Mouse (Mus musculus) lung, embryonic 15.5 days (tissue): ENCODE measurements around the gene Gbp5. TPM values are rescaled to one million over a fixed set of nuclear protein-coding genes. Genes with fewer than 3 reads are reported as not detected.

Experiments
- ATAC-seq: fragments of 200-750 bp; cut with Nextera tagmentation; 2 replicates; pipeline ENCODE4 v1.8.0; 2017; ENCODE audit warnings: moderate number of reproducible peaks, borderline replicate concordance; ENCODE audit not compliant: low FRiP score, low TSS enrichment; ENCODE audit errors: extremely low read depth
- H3K27ac ChIP-seq: fragments of 300-500 bp; sonication (generic); 2 replicates; pipeline ENCODE4 v1.5.1; 2015; ENCODE audit warnings: moderate library complexity, mild to moderate bottlenecking, inconsistent platforms
- H3K27me3 ChIP-seq: fragments of 300-500 bp; sonication (generic); 2 replicates; pipeline ENCODE4 v1.6.1; 2015; ENCODE audit warnings: inconsistent platforms
- H3K36me3 ChIP-seq: fragments of 300-500 bp; sonication (generic); 2 replicates; pipeline ENCODE4 v1.6.1; 2015; ENCODE audit warnings: inconsistent platforms
- H3K4me1 ChIP-seq: fragments of 300-500 bp; sonication (generic); 2 replicates; pipeline ENCODE4 v1.6.1; 2015; ENCODE audit warnings: inconsistent platforms
- H3K4me2 ChIP-seq: fragments of 300-500 bp; sonication (generic); 2 replicates; pipeline ENCODE4 v1.6.1; 2015; ENCODE audit warnings: inconsistent platforms, mild to moderate bottlenecking, moderate library complexity
- H3K4me3 ChIP-seq: fragments of 300-500 bp; sonication (generic); 2 replicates; pipeline ENCODE4 v1.5.1; 2015; ENCODE audit warnings: mild to moderate bottlenecking, inconsistent platforms
- H3K9ac ChIP-seq: fragments of 300-500 bp; sonication (generic); 2 replicates; pipeline ENCODE4 v1.6.1; 2015; ENCODE audit warnings: inconsistent platforms
- H3K9me3 ChIP-seq: fragments of 300-500 bp; sonication (generic); 2 replicates; pipeline ENCODE4 v1.6.1; 2016; ENCODE audit warnings: inconsistent platforms
- WGBS: fragments of 180-500 bp; shearing (Covaris S2); methylation state at CpG from one replicate; pipeline ENCODE4 v1.1.7; 2015; 5-methylcytosine and 5-hydroxymethylcytosine counted together
- polyA plus RNA-seq: library from polyadenylated mRNA; unstranded; fragments of >200 nt; fragmentation: Nextera tagmentation; extraction: Ambion mirVana; gene quantifications from 2 replicates; pipeline ENCODE4 v1.2.1, GENCODE M21; 2015

Gbp5 gene
- polyA plus RNA-seq, result 0.19 and 0.22 TPM in 2 replicates

GRCm38 (mm10) chr3:142493536-142494061 is at the start of gene Gbp5:
Gene Gbp5, plus strand, starts transcription at chr3:142493978.
- Histone ChIP-seq H3K4me2 (no peak within 1 kb of the TSS), H3K9ac (no peak within 1 kb of the TSS), H3K27ac (no peak within 1 kb of the TSS; the same call in 1 of the 2 replicates), H3K36me3 (no peaks in the 10 kb centered on the region), H3K9me3 (no peaks in the 10 kb centered on the region), H3K4me1 (peaks cover 17% of the 10 kb centered on the region; the same call in 1 of the 2 replicates), H3K27me3 (peaks cover 40% of the 10 kb centered on the region), H3K4me3 (no peak within 1 kb of the TSS)
- ATAC-seq, result peak; percentile 76
- WGBS, result 29% methylated on average over 6 of the region's 6 CpGs

GRCm38 (mm10) chr3:142454198-142454597 is 39.6 kb upstream of the Gbp5 start:
- ATAC-seq, result no peak
- Histone ChIP-seq H3K4me3 (no peak overlapping the region), H3K4me2 (no peak overlapping the region), H3K9me3 (no peaks in the 10 kb centered on the region), H3K27ac (no peak overlapping the region), H3K36me3 (no peaks in the 10 kb centered on the region), H3K9ac (no peak overlapping the region), H3K4me1 (no peaks in the 10 kb centered on the region), H3K27me3 (no peaks in the 10 kb centered on the region)
- 63% methylated on average over 7 of the region's 7 CpGs for WGBS

- WGBS, result 40% methylated on average over 7 of the region's 7 CpGs
- Histone ChIP-seq H3K9ac (no peak overlapping the region), H3K27ac (no peak overlapping the region), H3K4me2 (no peak overlapping the region), H3K27me3 (no peaks in the 10 kb centered on the region), H3K4me3 (no peak overlapping the region), H3K4me1 (no peaks in the 10 kb centered on the region), H3K9me3 (no peaks in the 10 kb centered on the region), H3K36me3 (no peaks in the 10 kb centered on the region)
- no peak for ATAC-seq
Measured at GRCm38 (mm10) chr3:142459241-142459640, 34.5 kb upstream of the Gbp5 start.

GRCm38 (mm10) chr3:142462764-142463751 is 30.7 kb upstream of the Gbp5 start:
- 87% methylated on average over 25 of the region's 25 CpGs for WGBS
- no peaks in the 10 kb centered on the region for H3K27me3 ChIP-seq
- no peak overlapping the region for H3K9ac ChIP-seq
- no peak overlapping the region for H3K4me2 ChIP-seq
- H3K4me3 ChIP-seq, result no peak overlapping the region
- no peaks in the 10 kb centered on the region for H3K9me3 ChIP-seq
- no peaks in the 10 kb centered on the region for H3K36me3 ChIP-seq
- no peak overlapping the region for H3K27ac ChIP-seq
- ATAC-seq, result no peak
- H3K4me1 ChIP-seq, result no peaks in the 10 kb centered on the region

- Histone ChIP-seq H3K36me3 (no peaks in the 10 kb centered on the region), H3K4me3 (no peak overlapping the region), H3K4me1 (no peaks in the 10 kb centered on the region), H3K4me2 (peak overlapping the region; percentile 42), H3K27me3 (no peaks in the 10 kb centered on the region), H3K9ac (no peak overlapping the region), H3K27ac (no peak overlapping the region), H3K9me3 (no peaks in the 10 kb centered on the region)
- WGBS, result 18% methylated on average over 11 of the region's 11 CpGs
- no peak for ATAC-seq
Measured at GRCm38 (mm10) chr3:142474349-142474983, 19.3 kb upstream of the Gbp5 start.

- 13% methylated on average over 4 of the region's 4 CpGs for WGBS
- no peak for ATAC-seq
- H3K27ac ChIP-seq, result no peak overlapping the region
- no peaks in the 10 kb centered on the region for H3K27me3 ChIP-seq
- H3K36me3 ChIP-seq, result no peaks in the 10 kb centered on the region
- no peak overlapping the region for H3K9ac ChIP-seq
- no peak overlapping the region for H3K4me2 ChIP-seq
- H3K4me1 ChIP-seq, result no peaks in the 10 kb centered on the region
- no peak overlapping the region for H3K4me3 ChIP-seq
- no peaks in the 10 kb centered on the region for H3K9me3 ChIP-seq
Measured at GRCm38 (mm10) chr3:142475913-142476312, 17.9 kb upstream of the Gbp5 start.

- Histone ChIP-seq H3K4me1 (no peaks in the 10 kb centered on the region), H3K4me2 (no peak overlapping the region)
Measured at GRCm38 (mm10) chr3:142477866-142478265, 15.9 kb upstream of the Gbp5 start.

GRCm38 (mm10) chr3:142478360-142478759 is 15.4 kb upstream of the Gbp5 start:
- Histone ChIP-seq H3K9ac (no peak overlapping the region), H3K27me3 (no peaks in the 10 kb centered on the region), H3K9me3 (no peaks in the 10 kb centered on the region), H3K4me1 (no peaks in the 10 kb centered on the region), H3K4me3 (no peak overlapping the region), H3K27ac (no peak overlapping the region), H3K4me2 (no peak overlapping the region), H3K36me3 (no peaks in the 10 kb centered on the region)
- 81% methylated on average over 1 of the region's 1 CpGs for WGBS
- ATAC-seq, result no peak

More at GRCm38 (mm10) chr3:142477866-142478265, 15.9 kb upstream of the Gbp5 start:
- ATAC-seq, result no peak
- H3K4me3 ChIP-seq, result no peak overlapping the region
- H3K27ac ChIP-seq, result no peak overlapping the region
- WGBS, result 52% methylated on average over 5 of the region's 5 CpGs
- no peaks in the 10 kb centered on the region for H3K27me3 ChIP-seq
- no peaks in the 10 kb centered on the region for H3K36me3 ChIP-seq
- no peaks in the 10 kb centered on the region for H3K9me3 ChIP-seq
- no peak overlapping the region for H3K9ac ChIP-seq

- WGBS, result 56% methylated on average over 1 of the region's 1 CpGs
- Histone ChIP-seq H3K4me2 (no peak overlapping the region), H3K9me3 (no peaks in the 10 kb centered on the region), H3K36me3 (no peaks in the 10 kb centered on the region), H3K4me1 (0 out of 2 replicates have a peak, but pooled peaks cover 10% of the 10 kb centered on the region), H3K27ac (no peak overlapping the region), H3K9ac (no peak overlapping the region), H3K4me3 (no peak overlapping the region), H3K27me3 (peaks cover 26% of the 10 kb centered on the region)
- ATAC-seq, result peak; percentile 62; the same call in 1 of the 2 replicates
Measured at GRCm38 (mm10) chr3:142490465-142490864, 3.3 kb upstream of the Gbp5 start.

- 93% methylated on average over 5 of the region's 5 CpGs for WGBS
- Histone ChIP-seq H3K4me3 (no peak overlapping the region), H3K4me1 (peaks cover 17% of the 10 kb centered on the region; the same call in 1 of the 2 replicates), H3K4me2 (no peak overlapping the region), H3K27ac (no peak overlapping the region), H3K9ac (no peak overlapping the region), H3K36me3 (no peaks in the 10 kb centered on the region), H3K27me3 (peaks cover 40% of the 10 kb centered on the region), H3K9me3 (no peaks in the 10 kb centered on the region)
- ATAC-seq, result no peak
Measured at GRCm38 (mm10) chr3:142495146-142495655, 1.4 kb downstream of the Gbp5 start.
